Mouse (Mus musculus) cerebellum, adult 11 months (tissue): ENCODE data around the gene Mrps24.

Experiments
- DNase-seq: peaks from one replicate; pipeline ENCODE4 v3.0.0; 2022

The Mrps24 gene

DNA sequence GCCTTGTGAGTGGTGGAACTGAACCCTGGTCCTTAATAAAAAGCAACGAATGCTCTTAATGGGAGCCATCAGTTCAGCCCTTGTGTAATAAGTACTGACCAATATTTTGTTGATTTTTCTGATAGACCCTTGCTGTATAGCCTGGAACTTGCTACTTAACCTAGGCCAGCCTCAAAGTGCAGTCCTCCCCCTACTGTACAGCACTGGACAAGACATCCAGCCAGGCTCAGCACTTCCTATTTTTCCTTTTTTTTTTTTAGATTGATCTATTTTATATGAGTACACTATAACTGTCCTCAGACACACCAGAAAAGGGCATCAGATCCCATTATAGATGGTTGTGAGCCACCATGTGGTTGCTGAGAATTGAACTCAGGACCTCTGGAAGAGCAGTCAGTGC is 12.1 kb downstream of the Mrps24 start:
- no peak for DNase-seq

GRCm38 (mm10) chr11:5702957-5703332 is 12.5 kb downstream of the Mrps24 start:
- no peak for DNase-seq

DNA sequence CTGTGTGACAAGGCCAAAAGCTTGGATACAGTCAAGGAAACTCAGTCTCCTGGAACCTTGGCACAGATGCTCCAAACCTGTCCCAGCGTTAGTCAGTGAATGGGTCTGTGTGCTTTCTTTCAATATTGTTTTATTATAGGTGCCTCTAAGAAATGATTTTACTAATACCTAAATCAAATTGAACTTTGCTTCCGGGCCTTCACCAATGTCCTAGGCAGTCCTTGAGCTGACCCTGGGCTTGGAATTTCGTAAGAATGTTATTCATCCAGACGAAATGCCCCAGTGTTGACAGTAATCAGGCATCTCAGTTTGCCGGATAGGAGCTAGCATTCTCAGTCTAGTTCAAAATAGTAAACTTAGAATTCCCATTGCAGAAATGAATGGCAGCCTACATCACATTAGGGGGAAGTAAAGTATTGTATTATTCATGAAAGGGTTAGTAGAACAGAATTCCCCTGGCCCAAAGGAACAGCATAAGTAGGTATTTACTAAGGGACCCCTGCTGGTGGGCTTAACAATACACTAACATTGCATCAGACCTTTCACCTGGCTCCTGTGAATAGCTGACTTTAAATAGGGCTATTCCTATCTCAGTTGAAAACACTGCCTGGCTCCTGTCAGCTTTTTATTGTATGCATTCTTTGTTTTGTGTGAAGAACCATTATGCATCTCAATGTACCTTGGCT is 13.1 kb downstream of the Mrps24 start:
- DNase-seq: no peak

- no peak for DNase-seq
Observed at GRCm38 (mm10) chr11:5701821-5702220, 13.7 kb downstream of the Mrps24 start.

GRCm38 (mm10) chr11:5701300-5701699 is 14.2 kb downstream of the Mrps24 start:
- DNase-seq: no peak

DNA sequence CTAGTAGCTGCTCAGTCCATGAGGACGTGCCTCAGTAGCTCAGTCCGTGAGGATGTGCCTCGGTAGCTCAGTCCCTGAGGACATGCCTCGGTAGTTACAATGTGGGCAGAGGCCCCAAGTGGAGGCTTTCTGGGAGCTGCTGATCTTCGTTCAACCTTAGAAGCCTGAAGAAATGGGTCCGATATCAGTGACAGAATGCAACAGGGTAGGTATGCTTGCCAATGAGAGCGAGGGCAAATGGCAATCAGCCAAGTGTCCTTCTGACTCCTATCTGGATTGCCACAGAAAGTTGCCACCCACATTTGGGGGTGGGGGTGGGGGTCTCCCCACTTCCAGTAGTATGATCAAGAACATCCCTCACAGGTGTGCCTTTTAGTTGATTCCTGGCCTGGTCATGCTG is 14.7 kb downstream of the Mrps24 start:
- DNase-seq: no peak

GRCm38 (mm10) chr11:5691775-5692174 is 23.7 kb downstream of the Mrps24 start:
- DNase-seq: no peak

- DNase-seq: no peak
Observed at GRCm38 (mm10) chr11:5684283-5684682, 31.2 kb downstream of the Mrps24 start.

GRCm38 (mm10) chr11:5682541-5682940 is 32.9 kb downstream of the Mrps24 start:
- DNase-seq: no peak
